Mouse (Mus musculus): ENCODE results near the gene Ace3. TPM values are rescaled to one million over a fixed set of nuclear protein-coding genes. Genes with fewer than 3 reads are reported as not detected.
A peak's percentile ranks its signal among the peaks of the same experiment; 100 is the strongest.

Ace3 gene
- polyA plus RNA-seq, 1 experiment = not detected

GRCm38 (mm10) chr11:106034986-106035385, 40.5 kb downstream of the Ace3 start:
- no peak overlapping the region for H3K4me3 ChIP-seq (ENCODE audit: insufficient read depth, poor library complexity, severe bottlenecking)
- H3K79me3 ChIP-seq (ENCODE audit: low read depth) = peaks cover 30% of the 10 kb centered on the region
- no peaks in the 10 kb centered on the region for H3K27me3 ChIP-seq (ENCODE audit: control insufficient read depth, insufficient read depth, insufficient read length)
- H3K36me3 ChIP-seq (ENCODE audit: control insufficient read depth, insufficient read depth) = no peaks in the 10 kb centered on the region
- TF ChIP-seq MYOG (IDR thresholded peaks at IDR 0.05; ENCODE audit: control insufficient read depth, extremely low read depth, insufficient read length) (no peak), CEBPB (IDR thresholded peaks at IDR 0.05; ENCODE audit: low read depth) (no peak), MAX (IDR thresholded peaks at IDR 0.05) (no peak), USF1 (IDR thresholded peaks at IDR 0.05; ENCODE audit: low read depth) (no peak), MYOD1 (IDR thresholded peaks at IDR 0.05; ENCODE audit: control insufficient read depth, insufficient read length, low read depth) (no peak), CTCF (IDR thresholded peaks at IDR 0.05; ENCODE audit: control insufficient read depth, insufficient read depth, insufficient read length) (no peak), FOSL1 (IDR thresholded peaks at IDR 0.05; ENCODE audit: insufficient read depth, low read length, poor library complexity, severe bottlenecking) (no peak)
- no peak overlapping the region for H3ac ChIP-seq (ENCODE audit: control insufficient read depth, insufficient read length, low read depth)
- H3K79me2 ChIP-seq (ENCODE audit: control insufficient read depth, insufficient read depth) = peaks cover 33% of the 10 kb centered on the region

- H3ac ChIP-seq (ENCODE audit: control insufficient read depth, insufficient read length, low read depth) = peak within 1 kb of the TSS; percentile 84
- H3K79me2 ChIP-seq (ENCODE audit: control insufficient read depth, insufficient read depth) = peaks cover 51% of the 10 kb centered on the region
- H3K4me3 ChIP-seq (ENCODE audit: insufficient read depth, poor library complexity, severe bottlenecking) = peak within 1 kb of the TSS; percentile 98
- peaks cover 46% of the 10 kb centered on the region for H3K79me3 ChIP-seq (ENCODE audit: low read depth)
- H3K36me3 ChIP-seq (ENCODE audit: control insufficient read depth, insufficient read depth) = no peaks in the 10 kb centered on the region
- no peak for TF ChIP-seq CEBPB (IDR thresholded peaks at IDR 0.05; ENCODE audit: low read depth)
- TF ChIP-seq USF1 (IDR thresholded peaks at IDR 0.05; ENCODE audit: low read depth) = peak; percentile 62
- peak; percentile 40 for TF ChIP-seq MAX (IDR thresholded peaks at IDR 0.05)
- no peaks in the 10 kb centered on the region for H3K27me3 ChIP-seq (ENCODE audit: control insufficient read depth, insufficient read depth, insufficient read length)
Observed at GRCm38 (mm10) chr11:106036548-106037417, 42.3 kb downstream of the Ace3 start, which contains the start of gene Dcaf7. TSS of gene Dcaf7 (plus strand) at chr11:106036872.

- Histone ChIP-seq H3K79me3 (ENCODE audit: low read depth) (peaks cover 51% of the 10 kb centered on the region), H3K27me3 (ENCODE audit: control insufficient read depth, insufficient read depth, insufficient read length) (no peaks in the 10 kb centered on the region), H3K79me2 (ENCODE audit: control insufficient read depth, insufficient read depth) (peaks cover 57% of the 10 kb centered on the region), H3K4me3 (ENCODE audit: insufficient read depth, poor library complexity, severe bottlenecking) (peak overlapping the region; percentile 98), H3ac (ENCODE audit: control insufficient read depth, insufficient read length, low read depth) (peak overlapping the region; percentile 84), H3K36me3 (ENCODE audit: control insufficient read depth, insufficient read depth) (no peaks in the 10 kb centered on the region)
- TF ChIP-seq MYOD1 (IDR thresholded peaks at IDR 0.05; ENCODE audit: control insufficient read depth, insufficient read length, low read depth) = no peak
- no peak for TF ChIP-seq MAX (IDR thresholded peaks at IDR 0.05)
- TF ChIP-seq FOSL1 (IDR thresholded peaks at IDR 0.05; ENCODE audit: insufficient read depth, low read length, poor library complexity, severe bottlenecking) = no peak
- TF ChIP-seq CTCF (IDR thresholded peaks at IDR 0.05; ENCODE audit: control insufficient read depth, insufficient read depth, insufficient read length) = no peak
Observed at GRCm38 (mm10) chr11:106037418-106037751, 42.9 kb downstream of the Ace3 start.

- Histone ChIP-seq H3K4me3 (ENCODE audit: insufficient read depth, poor library complexity, severe bottlenecking) (no peak overlapping the region), H3K27me3 (ENCODE audit: control insufficient read depth, insufficient read depth, insufficient read length) (no peaks in the 10 kb centered on the region), H3ac (ENCODE audit: control insufficient read depth, insufficient read length, low read depth) (no peak overlapping the region), H3K79me2 (ENCODE audit: control insufficient read depth, insufficient read depth) (peaks cover 78% of the 10 kb centered on the region), H3K79me3 (ENCODE audit: low read depth) (peaks cover 52% of the 10 kb centered on the region), H3K36me3 (ENCODE audit: control insufficient read depth, insufficient read depth) (peaks cover 18% of the 10 kb centered on the region)
- TF ChIP-seq FOSL1 (IDR thresholded peaks at IDR 0.05; ENCODE audit: insufficient read depth, low read length, poor library complexity, severe bottlenecking) (no peak), CEBPB (IDR thresholded peaks at IDR 0.05; ENCODE audit: low read depth) (no peak), MYOD1 (IDR thresholded peaks at IDR 0.05; ENCODE audit: control insufficient read depth, insufficient read length, low read depth) (no peak), MYOG (IDR thresholded peaks at IDR 0.05; ENCODE audit: control insufficient read depth, extremely low read depth, insufficient read length) (no peak), USF1 (IDR thresholded peaks at IDR 0.05; ENCODE audit: low read depth) (no peak), CTCF (IDR thresholded peaks at IDR 0.05; ENCODE audit: control insufficient read depth, insufficient read depth, insufficient read length) (no peak), MAX (IDR thresholded peaks at IDR 0.05) (no peak)
Observed at GRCm38 (mm10) chr11:106044349-106044748, 49.9 kb downstream of the Ace3 start.

GRCm38 (mm10) chr11:106045256-106045655, 50.8 kb downstream of the Ace3 start:
- peaks cover 69% of the 10 kb centered on the region for H3K79me2 ChIP-seq (ENCODE audit: control insufficient read depth, insufficient read depth)
- no peak overlapping the region for H3K4me3 ChIP-seq (ENCODE audit: insufficient read depth, poor library complexity, severe bottlenecking)
- H3K36me3 ChIP-seq (ENCODE audit: control insufficient read depth, insufficient read depth) = peaks cover 25% of the 10 kb centered on the region
- no peak overlapping the region for H3ac ChIP-seq (ENCODE audit: control insufficient read depth, insufficient read length, low read depth)
- no peaks in the 10 kb centered on the region for H3K27me3 ChIP-seq (ENCODE audit: control insufficient read depth, insufficient read depth, insufficient read length)
- H3K79me3 ChIP-seq (ENCODE audit: low read depth) = peaks cover 44% of the 10 kb centered on the region
- TF ChIP-seq CEBPB (IDR thresholded peaks at IDR 0.05; ENCODE audit: low read depth) (no peak), MYOD1 (IDR thresholded peaks at IDR 0.05; ENCODE audit: control insufficient read depth, insufficient read length, low read depth) (no peak), MYOG (IDR thresholded peaks at IDR 0.05; ENCODE audit: control insufficient read depth, extremely low read depth, insufficient read length) (no peak), CTCF (IDR thresholded peaks at IDR 0.05; ENCODE audit: control insufficient read depth, insufficient read depth, insufficient read length) (no peak), USF1 (IDR thresholded peaks at IDR 0.05; ENCODE audit: low read depth) (no peak), FOSL1 (IDR thresholded peaks at IDR 0.05; ENCODE audit: insufficient read depth, low read length, poor library complexity, severe bottlenecking) (no peak), MAX (IDR thresholded peaks at IDR 0.05) (no peak)

GRCm38 (mm10) chr11:106045780-106046179, 51.3 kb downstream of the Ace3 start:
- TF ChIP-seq MAX (IDR thresholded peaks at IDR 0.05) (no peak), USF1 (IDR thresholded peaks at IDR 0.05; ENCODE audit: low read depth) (no peak), MYOG (IDR thresholded peaks at IDR 0.05; ENCODE audit: control insufficient read depth, extremely low read depth, insufficient read length) (no peak), FOSL1 (IDR thresholded peaks at IDR 0.05; ENCODE audit: insufficient read depth, low read length, poor library complexity, severe bottlenecking) (no peak), CTCF (IDR thresholded peaks at IDR 0.05; ENCODE audit: control insufficient read depth, insufficient read depth, insufficient read length) (no peak), CEBPB (IDR thresholded peaks at IDR 0.05; ENCODE audit: low read depth) (no peak), MYOD1 (IDR thresholded peaks at IDR 0.05; ENCODE audit: control insufficient read depth, insufficient read length, low read depth) (no peak)
- no peaks in the 10 kb centered on the region for H3K27me3 ChIP-seq (ENCODE audit: control insufficient read depth, insufficient read depth, insufficient read length)
- H3ac ChIP-seq (ENCODE audit: control insufficient read depth, insufficient read length, low read depth) = no peak overlapping the region
- peaks cover 64% of the 10 kb centered on the region for H3K79me2 ChIP-seq (ENCODE audit: control insufficient read depth, insufficient read depth)
- H3K36me3 ChIP-seq (ENCODE audit: control insufficient read depth, insufficient read depth) = peaks cover 30% of the 10 kb centered on the region
- H3K79me3 ChIP-seq (ENCODE audit: low read depth) = peaks cover 39% of the 10 kb centered on the region
- no peak overlapping the region for H3K4me3 ChIP-seq (ENCODE audit: insufficient read depth, poor library complexity, severe bottlenecking)
